Mouse (Mus musculus) left cerebral cortex, postnatal 10 days (tissue): ENCODE results near the gene Msh6. TPM values are rescaled to one million over a fixed set of nuclear protein-coding genes. Genes with fewer than 3 reads are reported as not detected.

Source experiments
- DNase-seq, 2 experiments: peaks; one replicate each; pipeline ENCODE4 v3.0.0; 2021 to 2022; ENCODE audit warnings: low spot score in 2 of 2, mixed read lengths in 1 of 2; ENCODE audit errors: extremely low spot score in 1 of 2
- intact Hi-C: fragments of 180-260 bp; cut with DNase I; formaldehyde crosslinking; loops from one replicate; pipeline ENCODE4 v1.15.1; 2025
- total RNA-seq, 2 experiments: library from RNA; stranded (reverse); gene quantifications; 2 replicates each; pipeline ENCODE4 v1.2.3; 2021

Msh6 gene
- total RNA-seq, 2 experiments from 2014 or later = 13.6 to 14.4 TPM

GRCm38 (mm10) chr17:88034418-88034817 lies 59.6 kb downstream of the Msh6 start:
- intact Hi-C loops = no loop called here

More at GRCm38 (mm10) chr17:88034418-88034817, 59.6 kb downstream of the Msh6 start:
- no peak for DNase-seq

Other genes with a start within 250 kb of the Msh6 start
- 10 to 100 TPM; 26.2 to 27.6 TPM for gene Kcnk12, start 177.1 kb upstream of the Msh6 start, total RNA-seq
- gene Rpl36-ps4, start 54.1 kb upstream of the Msh6 start, total RNA-seq = not detected
- 100 to 1,000 TPM; 109 to 111 TPM for gene Fbxo11, start 90.2 kb downstream of the Msh6 start, total RNA-seq